Mouse (Mus musculus) embryonic fibroblast, embryonic 13.5 days (primary cell): ENCODE data around the gene Pml.

Experiments
- CTCF ChIP-seq: IDR thresholded peaks from 2 replicates; pipeline ENCODE4 v1.5.1; 2011; ENCODE audit warnings: mild to moderate bottlenecking, control low read depth, low read length, moderate library complexity, borderline replicate concordance; ENCODE audit not compliant: insufficient read depth
- POLR2A ChIP-seq: IDR thresholded peaks from 2 replicates; pipeline ENCODE4 v1.6.1; 2011; ENCODE audit warnings: low read depth, mild to moderate bottlenecking, control low read depth, low read length, moderate library complexity

DNA sequence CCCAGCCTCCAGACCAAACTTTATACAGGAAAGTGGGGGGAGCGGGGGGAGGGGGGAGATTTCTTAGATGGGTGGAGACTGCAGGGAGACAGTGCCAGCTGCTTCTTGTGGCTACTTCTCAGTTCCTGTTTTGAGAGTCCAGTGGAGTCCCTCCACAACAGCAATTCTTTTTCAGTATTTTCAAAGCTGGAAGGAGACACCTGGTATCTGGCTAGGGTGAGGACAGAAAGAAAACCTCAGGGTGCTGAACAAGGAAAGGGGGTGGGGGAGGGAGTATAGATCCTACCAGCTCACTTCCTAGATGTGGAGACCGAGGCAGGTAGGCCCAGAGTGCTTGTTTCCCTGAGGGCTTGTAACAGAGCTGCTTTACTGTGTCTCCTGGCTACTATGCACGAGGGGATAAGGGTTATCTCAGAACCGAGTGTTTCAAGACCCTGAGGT, 17.0 kb upstream of the Pml start:
- no peak for TF ChIP-seq POLR2A
- TF ChIP-seq CTCF, result no peak
